Mouse (Mus musculus) CH12.LX (cell line): ENCODE results near the gene Rmi1. TPM values are rescaled to one million over a fixed set of nuclear protein-coding genes. Genes with fewer than 3 reads are reported as not detected.

ENCODE experiments used
- DNase-seq: peaks from one replicate; pipeline ENCODE4 v3.0.0-alpha.2; 2013; ENCODE audit errors: extremely low read depth
- H3K27ac ChIP-seq: 2 replicates; pipeline ENCODE4 v1.5.1; 2012; ENCODE audit warnings: low read depth, mild to moderate bottlenecking, control low read depth, moderate library complexity; ENCODE audit not compliant: insufficient read depth
- H3K27me3 ChIP-seq: replicated peaks from 2 replicates; pipeline ENCODE3; 2012; ENCODE audit warnings: inconsistent platforms
- H3K36me3 ChIP-seq, 2 experiments: replicated peaks in 1 of 2; 2 replicates each; pipeline versions ENCODE3 to v1.6.1; 2012; ENCODE audit warnings: inconsistent platforms in 1 of 2, low read length in 1 of 2, mild to moderate bottlenecking in 1 of 2, mixed read lengths in 1 of 2, moderate library complexity in 1 of 2; ENCODE audit not compliant: control insufficient read depth in 1 of 2, insufficient read depth in 1 of 2
- H3K4me1 ChIP-seq, 2 experiments: 2 replicates each; pipeline ENCODE4 v1.6.1; 2012; ENCODE audit warnings: inconsistent platforms in 1 of 2, moderate library complexity in 1 of 2; ENCODE audit not compliant: insufficient read depth in 2 of 2, control insufficient read depth in 1 of 2
- H3K4me2 ChIP-seq: 2 replicates; pipeline ENCODE4 v1.6.1; 2012; ENCODE audit warnings: low read depth, mild to moderate bottlenecking, control low read depth; ENCODE audit not compliant: poor library complexity, insufficient read depth, severe bottlenecking
- H3K4me3 ChIP-seq, 3 experiments: fragments of 150-350 bp in 1 of 3; sonication (generic) in 1 of 3; replicated peaks in 1 of 3; 2 replicates each; pipeline versions ENCODE3 to v1.5.1; 2011 to 2012; ENCODE audit warnings: low read depth in 2 of 3, low read length in 2 of 3, mild to moderate bottlenecking in 2 of 3, moderate library complexity in 2 of 3, control low read depth in 1 of 3, improper control_type of control experiment in 1 of 3, inconsistent platforms in 1 of 3, mixed read lengths in 1 of 3; ENCODE audit not compliant: poor library complexity in 1 of 3
- H3K79me2 ChIP-seq: replicated peaks from 2 replicates; pipeline ENCODE4 v1.6.1; 2012; ENCODE audit warnings: mild to moderate bottlenecking, moderate library complexity; ENCODE audit not compliant: control insufficient read depth, poor library complexity, insufficient read depth, severe bottlenecking; ENCODE audit errors: extremely low read depth
- H3K9ac ChIP-seq: 2 replicates; pipeline ENCODE4 v1.6.1; 2012; ENCODE audit warnings: low read depth, mild to moderate bottlenecking, control low read depth, moderate library complexity; ENCODE audit not compliant: insufficient read depth
- H3K9me3 ChIP-seq: replicated peaks from 2 replicates; pipeline ENCODE3; 2012; ENCODE audit warnings: low read length, inconsistent platforms, mixed read lengths
- CHD2 ChIP-seq: IDR thresholded peaks from 2 replicates; pipeline ENCODE4 v1.6.1; 2011; ENCODE audit warnings: low read length, improper control_type of control experiment
- CTCF ChIP-seq, 2 experiments: IDR thresholded peaks in 1 of 2; conservative IDR thresholded peaks in 1 of 2; 2 replicates each; pipeline ENCODE4 v1.5.1; 2011 to 2012; ENCODE audit warnings: low read depth in 2 of 2, low read length in 2 of 2, improper control_type of control experiment in 1 of 2, inconsistent platforms in 1 of 2, mild to moderate bottlenecking in 1 of 2, moderate library complexity in 1 of 2
- E2F4 ChIP-seq: IDR thresholded peaks from 2 replicates; pipeline ENCODE4 v1.6.1; 2011; ENCODE audit warnings: low read depth, low read length, improper control_type of control experiment; ENCODE audit not compliant: insufficient replicate concordance
- ELF1 ChIP-seq: IDR thresholded peaks from 2 replicates; pipeline ENCODE4 v1.6.1; 2014; ENCODE audit warnings: low read depth, mild to moderate bottlenecking, inconsistent platforms, low read length, improper control_type of control experiment
- EP300 ChIP-seq: IDR thresholded peaks from 2 replicates; pipeline ENCODE4 v1.6.1; 2011; ENCODE audit warnings: low read length, improper control_type of control experiment
- ETS1 ChIP-seq: conservative IDR thresholded peaks from 2 replicates; pipeline ENCODE4 v1.6.1; 2012; ENCODE audit warnings: low read depth, mild to moderate bottlenecking, inconsistent platforms, low read length, improper control_type of control experiment, moderate library complexity
- GABPA ChIP-seq: IDR thresholded peaks from 2 replicates; pipeline ENCODE4 v1.6.1; 2012; ENCODE audit warnings: low read depth, low read length, improper control_type of control experiment, inconsistent platforms; ENCODE audit not compliant: insufficient replicate concordance
- IRF4 ChIP-seq: IDR thresholded peaks from 2 replicates; pipeline ENCODE4 v1.6.1; 2014; ENCODE audit warnings: low read depth, mild to moderate bottlenecking, inconsistent platforms, low read length, improper control_type of control experiment
- JUN ChIP-seq: IDR thresholded peaks from 2 replicates; pipeline ENCODE4 v1.6.1; 2011; ENCODE audit warnings: low read depth, mild to moderate bottlenecking, low read length, improper control_type of control experiment, moderate library complexity; ENCODE audit not compliant: insufficient read depth
- JUND ChIP-seq: conservative IDR thresholded peaks from 2 replicates; pipeline ENCODE4 v1.6.1; 2011; ENCODE audit warnings: low read depth, low read length, improper control_type of control experiment
- MAFK ChIP-seq: IDR thresholded peaks from 2 replicates; pipeline ENCODE4 v1.6.1; 2011; ENCODE audit warnings: low read length, improper control_type of control experiment; ENCODE audit not compliant: insufficient replicate concordance
- MAZ ChIP-seq: IDR thresholded peaks from 2 replicates; pipeline ENCODE4 v1.6.1; 2012; ENCODE audit warnings: low read depth, mild to moderate bottlenecking, inconsistent platforms, low read length, improper control_type of control experiment, moderate library complexity
- MXI1 ChIP-seq: IDR thresholded peaks from 2 replicates; pipeline ENCODE4 v1.6.1; 2011; ENCODE audit warnings: mild to moderate bottlenecking, low read depth, low read length, improper control_type of control experiment
- RCOR1 ChIP-seq: conservative IDR thresholded peaks from 2 replicates; pipeline ENCODE4 v1.6.1; 2012; ENCODE audit warnings: low read depth, mild to moderate bottlenecking, inconsistent platforms, low read length, improper control_type of control experiment
- SIN3A ChIP-seq: IDR thresholded peaks from 2 replicates; pipeline ENCODE4 v1.6.1; 2012; ENCODE audit warnings: low read length, improper control_type of control experiment, inconsistent platforms
- SMC3 ChIP-seq: IDR thresholded peaks from 2 replicates; pipeline ENCODE4 v1.6.1; 2011; ENCODE audit warnings: low read depth, low read length, improper control_type of control experiment
- TBP ChIP-seq: conservative IDR thresholded peaks from 2 replicates; pipeline ENCODE4 v1.6.1; 2011; ENCODE audit warnings: low read depth, low read length, improper control_type of control experiment
- UBTF ChIP-seq: IDR thresholded peaks from 2 replicates; pipeline ENCODE4 v1.6.1; 2012; ENCODE audit warnings: low read depth, mild to moderate bottlenecking, inconsistent platforms, low read length, improper control_type of control experiment, moderate library complexity
- USF1 ChIP-seq: IDR thresholded peaks from 2 replicates; pipeline ENCODE4 v1.6.1; 2014; ENCODE audit warnings: low read depth, mild to moderate bottlenecking, inconsistent platforms, low read length, improper control_type of control experiment
- USF2 ChIP-seq: conservative IDR thresholded peaks from 2 replicates; pipeline ENCODE4 v1.6.1; 2011; ENCODE audit warnings: low read depth, low read length, improper control_type of control experiment
- ZC3H11A ChIP-seq: IDR thresholded peaks from 2 replicates; pipeline ENCODE4 v1.6.1; 2012; ENCODE audit warnings: low read depth, mild to moderate bottlenecking, inconsistent platforms, low read length, improper control_type of control experiment
- dilution Hi-C: fragments of 300-500 bp; cut with MboI; formaldehyde crosslinking; loops from 2 replicates; pipeline ENCODE4 v1.14.3; 2020; ENCODE audit warnings: low sequenced_read_pairs; ENCODE audit not compliant: extremely low pct_unique_long_range_greater_than_20kb, extremely low pct_ligation_motif_present
- in situ Hi-C: fragments of 300-500 bp; cut with MboI; formaldehyde crosslinking; loops from 3 replicates; pipeline ENCODE4 v1.14.3; 2019; ENCODE audit warnings: low sequenced_read_pairs, low pct_ligation_motif_present, low pct_unique_long_range_greater_than_20kb, mixed read lengths
- polyA plus RNA-seq: library from polyadenylated mRNA; unstranded; fragments of >175 nt; gene quantifications from 2 replicates; pipeline ENCODE4 v1.2.1, GENCODE M21; 2012; ENCODE audit warnings: low read depth; ENCODE audit not compliant: insufficient read length
- total RNA-seq, 2 experiments: library from RNA; depleted of rRNA; stranded (reverse); fragments of 300-350 nt in 1 of 2; fragments of >200 nt in 1 of 2; gene quantifications; 2 replicates each; pipeline ENCODE4 v1.2.3; 2012 to 2014

Rmi1 gene
- total and polyA plus RNA-seq, 3 experiments: 6.8 to 11.0 (median 8.4) TPM

- no peak overlapping the region for H3K9ac ChIP-seq
- H3K4me2 ChIP-seq: no peak overlapping the region
- no peaks in the 10 kb centered on the region for H3K4me1 ChIP-seq
- TF ChIP-seq EP300: no peak
- no peak for TF ChIP-seq E2F4
- TF ChIP-seq RCOR1: no peak
- no peak for TF ChIP-seq JUND
- TF ChIP-seq CTCF (conservative IDR thresholded peaks at IDR 0.05 in 1 of 2, IDR thresholded peaks at IDR 0.05 in 1 of 2; ENCODE audit: low read depth in 2 of 2, low read length in 2 of 2): no peak
- no peak for TF ChIP-seq USF2
- no peak for TF ChIP-seq TBP
- TF ChIP-seq MXI1: no peak
- no peak for TF ChIP-seq UBTF
- no peak for TF ChIP-seq JUN
- TF ChIP-seq USF1: no peak
- TF ChIP-seq GABPA: no peak
- no peak for TF ChIP-seq MAFK
- TF ChIP-seq ETS1: no peak
- TF ChIP-seq IRF4: no peak
- TF ChIP-seq CHD2: no peak
- TF ChIP-seq MAZ: no peak
- TF ChIP-seq ELF1: no peak
- no peak for TF ChIP-seq SIN3A
- no peak for TF ChIP-seq ZC3H11A
- dilution Hi-C loops (no loop called here), in situ Hi-C loops (no loop called here)
- H3K79me2 ChIP-seq: no peaks in the 10 kb centered on the region
- H3K27ac ChIP-seq: no peak overlapping the region
- no peaks in the 10 kb centered on the region for H3K36me3 ChIP-seq
- H3K9me3 ChIP-seq: no peaks in the 10 kb centered on the region
- DNase-seq: no peak
- H3K4me3 ChIP-seq: no peak overlapping the region
- no peaks in the 10 kb centered on the region for H3K27me3 ChIP-seq
Measured at GRCm38 (mm10) chr13:58372278-58373152, 29.5 kb upstream of the Rmi1 start.

GRCm38 (mm10) chr13:58373153-58373470, 28.9 kb upstream of the Rmi1 start:
- H3K4me2 ChIP-seq: no peak overlapping the region
- no peaks in the 10 kb centered on the region for H3K36me3 ChIP-seq
- in situ Hi-C loops: no loop called here
- no peaks in the 10 kb centered on the region for H3K27me3 ChIP-seq
- no peak overlapping the region for H3K27ac ChIP-seq
- H3K9me3 ChIP-seq: no peaks in the 10 kb centered on the region
- no peaks in the 10 kb centered on the region for H3K79me2 ChIP-seq
- no peak for TF ChIP-seq GABPA
- TF ChIP-seq JUN: no peak
- TF ChIP-seq MXI1: no peak
- no peak for TF ChIP-seq SMC3
- H3K4me1 ChIP-seq: no peaks in the 10 kb centered on the region
- H3K4me3 ChIP-seq: no peak overlapping the region
- dilution Hi-C loops: no loop called here
- DNase-seq: no peak
- H3K9ac ChIP-seq: no peak overlapping the region
